Mouse (Mus musculus) ES-E14 (cell line): Measurements from ENCODE around the gene Mical2.

Experiments used
- HCFC1 ChIP-seq: IDR thresholded peaks from 2 replicates; pipeline ENCODE4 v1.6.1; 2012; ENCODE audit warnings: low read length, inconsistent platforms, borderline replicate concordance; ENCODE audit not compliant: insufficient read depth
- MAFK ChIP-seq: IDR thresholded peaks from 2 replicates; pipeline ENCODE4 v1.6.1; 2014; ENCODE audit warnings: mild to moderate bottlenecking, low read depth, low read length, inconsistent platforms; ENCODE audit not compliant: insufficient read depth

DNA sequence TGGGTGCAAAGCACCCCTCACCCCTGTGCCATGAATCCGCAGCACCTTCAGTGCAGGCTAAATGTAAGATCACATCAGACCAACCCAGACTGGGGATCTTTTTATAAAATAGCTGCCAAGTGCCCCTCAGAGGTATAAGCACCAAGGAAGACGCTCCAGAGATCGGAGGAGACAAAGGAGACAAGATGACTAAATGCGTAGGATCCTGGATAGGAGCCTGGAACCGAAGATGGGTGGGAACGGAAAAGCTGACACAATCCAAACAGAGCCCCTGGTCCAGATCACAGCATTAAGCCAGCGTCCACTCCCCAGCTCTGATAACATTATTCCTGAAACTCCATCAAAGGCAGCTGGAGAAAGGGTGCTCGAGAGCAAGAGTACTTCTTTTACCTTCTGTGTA, 105.3 kb downstream of the Mical2 start:
- TF ChIP-seq HCFC1 (no peak), MAFK (no peak)
